Mouse (Mus musculus) forebrain, embryonic 16.5 days (tissue): Measurements from ENCODE around the gene Calm5. TPM values are rescaled to one million over a fixed set of nuclear protein-coding genes. Genes with fewer than 3 reads are reported as not detected.
"Not testable (repeated sequence)": the region's sequence is repeated elsewhere in the genome, so short reads cannot be mapped to it uniquely, and the experiment has no call there.

ENCODE experiments used
- ATAC-seq: fragments of 200-750 bp; cut with Nextera tagmentation; 2 replicates; pipeline ENCODE4 v1.8.0; 2017; ENCODE audit warnings: mild to moderate bottlenecking, moderate library complexity
- H3K27ac ChIP-seq: fragments of 300-500 bp; sonication (generic); 2 replicates; pipeline ENCODE4 v1.5.1; 2014; ENCODE audit warnings: low read length, control low read depth
- H3K27me3 ChIP-seq: fragments of 300-500 bp; sonication (generic); replicated peaks from 2 replicates; pipeline ENCODE4 v1.6.1; 2014; ENCODE audit warnings: low read length; ENCODE audit not compliant: control insufficient read depth, insufficient read depth
- H3K36me3 ChIP-seq: fragments of 300-500 bp; sonication (generic); 2 replicates; pipeline ENCODE4 v1.6.1; 2014; ENCODE audit not compliant: control insufficient read depth, insufficient read depth
- H3K4me1 ChIP-seq: fragments of 300-500 bp; sonication (generic); replicated peaks from 2 replicates; pipeline ENCODE4 v1.6.1; 2014; ENCODE audit warnings: low read length; ENCODE audit not compliant: control insufficient read depth, insufficient read depth
- H3K4me2 ChIP-seq: fragments of 300-500 bp; sonication (generic); 2 replicates; pipeline ENCODE4 v1.6.1; 2014; ENCODE audit warnings: mild to moderate bottlenecking, low read length, control low read depth
- H3K4me3 ChIP-seq: fragments of 300-500 bp; sonication (generic); replicated peaks from 2 replicates; pipeline ENCODE4 v1.5.1; 2014; ENCODE audit warnings: mild to moderate bottlenecking, low read length, control low read depth
- H3K9ac ChIP-seq: fragments of 300-500 bp; sonication (generic); replicated peaks from 2 replicates; pipeline ENCODE4 v1.6.1; 2014; ENCODE audit warnings: low read depth, low read length, control low read depth
- H3K9me3 ChIP-seq: fragments of 300-500 bp; sonication (generic); 2 replicates; pipeline ENCODE4 v1.6.1; 2016; ENCODE audit warnings: low read length; ENCODE audit not compliant: control insufficient read depth
- WGBS: fragments of 180-500 bp; shearing (Covaris S2); extraction: QIAGEN DNeasy Blood & Tissue Kit; methylation state at CpG from one replicate; pipeline ENCODE4 v1.1.7; 2014; 5-methylcytosine and 5-hydroxymethylcytosine counted together
- polyA plus RNA-seq: library from polyadenylated mRNA; unstranded; fragments of >200 nt; fragmentation: Nextera tagmentation; extraction: Ambion mirVana; gene quantifications from 2 replicates; pipeline ENCODE4 v1.2.1, GENCODE M21; 2015

Gene Calm5
- polyA plus RNA-seq, 1 experiment from 2014 or later = not detected

- no peaks in the 10 kb centered on the region for H3K27me3 ChIP-seq
- H3K9ac ChIP-seq = no peak overlapping the region
- no peaks in the 10 kb centered on the region for H3K4me1 ChIP-seq
- H3K4me2 ChIP-seq = no peak overlapping the region
- WGBS = 86% methylated on average over 5 of the region's 5 CpGs
- H3K4me3 ChIP-seq = no peak overlapping the region
- H3K36me3 ChIP-seq = no peaks in the 10 kb centered on the region
- H3K27ac ChIP-seq = no peak overlapping the region
- no peak for ATAC-seq
- H3K9me3 ChIP-seq = no peaks in the 10 kb centered on the region
These were observed 22.4 kb upstream of the Calm5 start for GRCm38 (mm10) chr13:3831546-3831945.

- WGBS = 50% methylated on average over 1 of the region's 1 CpGs
- H3K27ac ChIP-seq = no peak overlapping the region
- no peak overlapping the region for H3K4me2 ChIP-seq
- H3K9me3 ChIP-seq = no peaks in the 10 kb centered on the region
- no peaks in the 10 kb centered on the region for H3K27me3 ChIP-seq
- H3K36me3 ChIP-seq = no peaks in the 10 kb centered on the region
- H3K9ac ChIP-seq = no peak overlapping the region
- no peak overlapping the region for H3K4me3 ChIP-seq
- H3K4me1 ChIP-seq = no peaks in the 10 kb centered on the region
- no peak for ATAC-seq
These were observed 22.0 kb upstream of the Calm5 start for GRCm38 (mm10) chr13:3831994-3832393.

- no peak overlapping the region for H3K4me3 ChIP-seq
- H3K36me3 ChIP-seq = no peaks in the 10 kb centered on the region
- ATAC-seq = no peak
- H3K9me3 ChIP-seq = no peaks in the 10 kb centered on the region
- H3K27me3 ChIP-seq = no peaks in the 10 kb centered on the region
- no peak overlapping the region for H3K4me2 ChIP-seq
- no peak overlapping the region for H3K27ac ChIP-seq
- no peaks in the 10 kb centered on the region for H3K4me1 ChIP-seq
- H3K9ac ChIP-seq = no peak overlapping the region
- WGBS = 76% methylated on average over 2 of the region's 2 CpGs
These were observed 21.5 kb upstream of the Calm5 start for GRCm38 (mm10) chr13:3832450-3832849.

- not testable (repeated sequence) for H3K27me3 ChIP-seq, H3K4me3 ChIP-seq, H3K36me3 ChIP-seq, H3K27ac ChIP-seq, H3K4me1 ChIP-seq, H3K9ac ChIP-seq, H3K9me3 ChIP-seq, ATAC-seq, H3K4me2 ChIP-seq
These were observed 20.3 kb upstream of the Calm5 start for GRCm38 (mm10) chr13:3833644-3834043.

GRCm38 (mm10) chr13:3837312-3837807 lies 16.6 kb upstream of the Calm5 start, which contains the start of gene Calm4:
TSS of gene Calm4 (plus strand) at chr13:3837757.
- H3K4me3 ChIP-seq, H3K9ac ChIP-seq, H3K4me2 ChIP-seq, ATAC-seq, H3K36me3 ChIP-seq, H3K9me3 ChIP-seq, H3K27ac ChIP-seq, H3K27me3 ChIP-seq, H3K4me1 ChIP-seq: not testable (repeated sequence)

GRCm38 (mm10) chr13:3840662-3841061 lies 13.3 kb upstream of the Calm5 start:
- H3K9ac ChIP-seq, H3K4me1 ChIP-seq, H3K36me3 ChIP-seq, H3K27me3 ChIP-seq, ATAC-seq, H3K4me3 ChIP-seq, H3K9me3 ChIP-seq, H3K27ac ChIP-seq, H3K4me2 ChIP-seq: not testable (repeated sequence)

- H3K36me3 ChIP-seq = no peaks in the 10 kb centered on the region
- no peak overlapping the region for H3K4me2 ChIP-seq
- ATAC-seq = no peak
- H3K9me3 ChIP-seq = no peaks in the 10 kb centered on the region
- no peaks in the 10 kb centered on the region for H3K27me3 ChIP-seq
- no peaks in the 10 kb centered on the region for H3K4me1 ChIP-seq
- H3K9ac ChIP-seq = no peak overlapping the region
- H3K27ac ChIP-seq = no peak overlapping the region
- no peak overlapping the region for H3K4me3 ChIP-seq
- 80% methylated on average over 1 of the region's 1 CpGs for WGBS
These were observed 3.6 kb upstream of the Calm5 start for GRCm38 (mm10) chr13:3850330-3850729.

GRCm38 (mm10) chr13:3854856-3855255 lies 883 bp downstream of the Calm5 start:
- H3K4me1 ChIP-seq = no peaks in the 10 kb centered on the region
- H3K9ac ChIP-seq = no peak overlapping the region
- ATAC-seq = no peak
- H3K27me3 ChIP-seq = no peaks in the 10 kb centered on the region
- WGBS = 82% methylated on average over 2 of the region's 2 CpGs
- no peaks in the 10 kb centered on the region for H3K36me3 ChIP-seq
- no peaks in the 10 kb centered on the region for H3K9me3 ChIP-seq
- H3K4me2 ChIP-seq = no peak overlapping the region
- H3K4me3 ChIP-seq = no peak overlapping the region
- H3K27ac ChIP-seq = no peak overlapping the region

- WGBS = 83% methylated on average over 1 of the region's 1 CpGs
- no peak overlapping the region for H3K4me2 ChIP-seq
- ATAC-seq = no peak
- no peaks in the 10 kb centered on the region for H3K27me3 ChIP-seq
- no peak overlapping the region for H3K4me3 ChIP-seq
- H3K27ac ChIP-seq = no peak overlapping the region
- no peaks in the 10 kb centered on the region for H3K4me1 ChIP-seq
- H3K9me3 ChIP-seq = no peaks in the 10 kb centered on the region
- no peaks in the 10 kb centered on the region for H3K36me3 ChIP-seq
- no peak overlapping the region for H3K9ac ChIP-seq
These were observed 2.3 kb downstream of the Calm5 start for GRCm38 (mm10) chr13:3856252-3856651.

- Histone ChIP-seq H3K9ac (no peak overlapping the region), H3K27ac (no peak overlapping the region), H3K27me3 (no peaks in the 10 kb centered on the region), H3K4me2 (no peak overlapping the region), H3K4me3 (no peak overlapping the region), H3K9me3 (no peaks in the 10 kb centered on the region), H3K4me1 (no peaks in the 10 kb centered on the region), H3K36me3 (no peaks in the 10 kb centered on the region)
- 94% methylated on average over 8 of the region's 8 CpGs for WGBS
- no peak for ATAC-seq
These were observed 7.3 kb downstream of the Calm5 start for GRCm38 (mm10) chr13:3861251-3861650.
